Mouse (Mus musculus) intestine, embryonic 15.5 days (tissue): ENCODE measurements around the gene Ptgdr2. TPM values are rescaled to one million over a fixed set of nuclear protein-coding genes. Genes with fewer than 3 reads are reported as not detected.

ENCODE experiments used
- ATAC-seq: fragments of 200-750 bp; cut with Nextera tagmentation; 2 replicates; pipeline ENCODE4 v1.8.0; 2017; ENCODE audit warnings: moderate TSS enrichment, moderate library complexity
- H3K27ac ChIP-seq: fragments of 300-500 bp; sonication (generic); 2 replicates; pipeline ENCODE4 v1.5.1; 2015; ENCODE audit warnings: mild to moderate bottlenecking, inconsistent platforms
- H3K27me3 ChIP-seq: fragments of 300-500 bp; sonication (generic); replicated peaks from 2 replicates; pipeline ENCODE4 v1.6.1; 2015; ENCODE audit warnings: inconsistent platforms
- H3K36me3 ChIP-seq: fragments of 300-500 bp; sonication (generic); 2 replicates; pipeline ENCODE4 v1.6.1; 2015; ENCODE audit warnings: inconsistent platforms
- H3K4me1 ChIP-seq: fragments of 300-500 bp; sonication (generic); replicated peaks from 2 replicates; pipeline ENCODE4 v1.6.1; 2015; ENCODE audit warnings: inconsistent platforms
- H3K4me2 ChIP-seq: fragments of 300-500 bp; sonication (generic); replicated peaks from 2 replicates; pipeline ENCODE4 v1.6.1; 2015; ENCODE audit warnings: mild to moderate bottlenecking, inconsistent platforms
- H3K4me3 ChIP-seq: fragments of 300-500 bp; sonication (generic); replicated peaks from 2 replicates; pipeline ENCODE4 v1.5.1; 2015; ENCODE audit warnings: inconsistent platforms
- H3K9ac ChIP-seq: fragments of 300-500 bp; sonication (generic); 2 replicates; pipeline ENCODE4 v1.6.1; 2015; ENCODE audit warnings: inconsistent platforms
- H3K9me3 ChIP-seq: fragments of 300-500 bp; sonication (generic); 2 replicates; pipeline ENCODE4 v1.6.1; 2016; ENCODE audit warnings: inconsistent platforms
- WGBS: fragments of 180-500 bp; shearing (Covaris S2); methylation state at CpG from one replicate; pipeline ENCODE4 v1.1.7; 2015; 5-methylcytosine and 5-hydroxymethylcytosine counted together
- polyA plus RNA-seq: library from polyadenylated mRNA; unstranded; fragments of >200 nt; fragmentation: Nextera tagmentation; extraction: Ambion mirVana; gene quantifications from 2 replicates; pipeline ENCODE4 v1.2.1, GENCODE M21; 2015

The Ptgdr2 gene
- 0.05 and 0.06 TPM in 2 replicates for polyA plus RNA-seq

DNA sequence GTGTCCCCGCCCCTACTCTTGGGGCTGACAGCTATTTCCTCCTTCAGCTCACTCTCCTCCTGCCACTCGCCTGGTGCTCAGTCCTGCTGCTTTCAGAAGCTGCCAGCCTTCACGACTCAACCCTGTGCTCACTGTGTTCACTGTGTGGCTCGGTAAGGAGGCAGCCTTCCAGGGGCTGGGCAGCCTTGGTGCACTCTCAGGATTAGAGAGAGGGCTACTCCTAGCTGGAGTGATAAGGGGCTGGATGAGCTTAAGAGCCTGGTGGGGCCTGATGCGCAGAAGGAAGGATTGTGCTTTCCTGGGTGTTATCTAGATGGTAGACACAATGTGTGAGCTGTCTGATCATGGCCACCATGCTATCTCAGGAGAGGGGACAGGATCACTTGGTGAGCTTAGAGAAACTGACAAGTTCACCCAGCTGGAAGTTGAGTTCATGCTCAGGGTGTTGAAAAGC, at the start of gene Ptgdr2:
Ptgdr2 (plus strand) TSS at position 51 of the 454 bp plus-strand sequence.
- no peak within 1 kb of the TSS for H3K27ac ChIP-seq
- peaks cover 17% of the 10 kb centered on the region for H3K4me1 ChIP-seq
- H3K4me2 ChIP-seq: no peak within 1 kb of the TSS
- no peaks in the 10 kb centered on the region for H3K27me3 ChIP-seq
- 43% methylated on average over 5 of the region's 5 CpGs for WGBS
- no peaks in the 10 kb centered on the region for H3K9me3 ChIP-seq
- H3K9ac ChIP-seq: no peak within 1 kb of the TSS
- no peak within 1 kb of the TSS for H3K4me3 ChIP-seq
- no peak for ATAC-seq
- H3K36me3 ChIP-seq: 0 out of 2 replicates have a peak, but pooled peaks cover 3% of the 10 kb centered on the region

DNA sequence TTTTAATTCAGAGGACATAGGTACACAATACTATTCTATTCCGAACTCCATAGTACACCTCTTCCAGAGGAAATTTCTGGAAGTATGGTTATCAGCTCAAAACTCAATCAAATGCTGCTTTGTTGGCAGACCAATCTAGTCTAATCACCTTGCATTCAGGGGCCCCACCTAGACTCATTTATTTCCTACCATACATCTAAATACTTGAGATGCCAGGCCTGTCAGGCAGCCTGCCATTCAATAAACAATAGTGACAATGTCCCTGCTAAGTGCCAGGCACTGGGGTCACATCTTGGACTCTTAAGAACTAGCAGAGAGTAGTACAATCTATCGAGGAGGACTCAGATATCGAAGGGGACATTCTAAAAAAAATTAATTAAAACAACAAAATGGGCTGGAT, 44.8 kb upstream of the Ptgdr2 start:
- H3K4me3 ChIP-seq: no peak overlapping the region
- no peak overlapping the region for H3K9ac ChIP-seq
- no peak for ATAC-seq
- H3K9me3 ChIP-seq: no peaks in the 10 kb centered on the region
- H3K36me3 ChIP-seq: no peaks in the 10 kb centered on the region
- peaks cover 7% of the 10 kb centered on the region; the same call in 1 of the 2 replicates for H3K4me1 ChIP-seq
- H3K27me3 ChIP-seq: no peaks in the 10 kb centered on the region
- no peak overlapping the region for H3K27ac ChIP-seq
- no peak overlapping the region for H3K4me2 ChIP-seq
- 81% methylated on average over 3 of the region's 3 CpGs for WGBS

DNA sequence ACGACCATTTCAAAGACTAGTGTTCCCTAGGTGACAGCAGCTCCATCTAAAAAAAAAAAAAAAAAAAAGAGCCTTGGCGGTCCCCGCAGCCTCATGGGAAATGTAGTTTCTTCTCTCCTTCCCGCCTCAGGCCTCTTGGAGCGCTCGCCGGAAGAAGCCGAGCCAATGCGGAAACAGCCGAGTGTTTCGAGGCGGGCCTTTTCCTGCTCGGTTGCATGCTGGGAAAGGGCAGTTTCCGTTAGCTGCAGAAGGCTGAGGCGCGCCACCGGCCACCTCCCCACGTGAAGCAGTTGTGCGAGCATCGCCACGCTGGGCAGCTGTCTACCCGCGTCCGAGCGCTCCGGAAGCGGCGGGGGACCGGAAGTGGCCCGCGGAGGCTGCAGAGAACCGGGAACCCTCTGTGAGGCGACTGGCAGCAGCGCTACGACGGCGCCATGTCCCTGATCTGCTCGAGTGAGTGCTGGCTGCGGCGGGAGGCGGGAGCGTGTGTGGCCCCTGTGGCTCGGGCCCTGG, 41.9 kb upstream of the Ptgdr2 start, which contains the start of gene Prpf19:
Prpf19 (plus strand) TSS at position 216 of the 513 bp plus-strand sequence.
- Histone ChIP-seq H3K27ac (peak within 1 kb of the TSS; percentile 92), H3K4me1 (peaks cover 7% of the 10 kb centered on the region; the same call in 1 of the 2 replicates), H3K36me3 (peaks cover 12% of the 10 kb centered on the region; the same call in 1 of the 2 replicates), H3K27me3 (no peaks in the 10 kb centered on the region), H3K9me3 (no peaks in the 10 kb centered on the region), H3K4me2 (peak within 1 kb of the TSS; percentile 65), H3K9ac (peak within 1 kb of the TSS; percentile 73), H3K4me3 (peak within 1 kb of the TSS; percentile 78)
- peak; percentile 97 for ATAC-seq
- whole genome bisulfite sequencing: 0% methylated on average over 43 of the region's 43 CpGs

DNA sequence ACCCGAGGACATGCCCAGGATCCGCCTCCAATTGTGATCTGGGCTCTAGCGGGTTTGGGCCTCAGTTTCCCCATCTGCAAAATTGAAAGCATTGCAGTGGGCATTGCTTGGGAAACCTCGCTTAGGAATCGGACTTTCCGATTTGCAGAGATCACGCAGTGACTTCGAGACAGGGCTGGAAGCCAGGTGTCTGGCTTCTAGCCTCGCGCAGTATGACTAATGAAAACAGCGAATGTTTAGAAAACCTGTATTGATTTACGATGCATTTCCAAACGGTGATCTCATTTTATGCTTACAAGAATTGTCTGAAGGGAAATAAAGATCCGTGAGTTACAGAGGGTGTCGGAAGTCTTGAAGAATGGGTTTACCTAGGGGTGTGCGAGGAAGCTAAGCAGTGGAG, 41.3 kb upstream of the Ptgdr2 start:
- no peaks in the 10 kb centered on the region for H3K9me3 ChIP-seq
- H3K9ac ChIP-seq: peak overlapping the region; percentile 73
- peak overlapping the region; percentile 78 for H3K4me3 ChIP-seq
- peaks cover 7% of the 10 kb centered on the region; the same call in 1 of the 2 replicates for H3K4me1 ChIP-seq
- ATAC-seq: peak; percentile 2; the same call in 1 of the 2 replicates
- H3K4me2 ChIP-seq: peak overlapping the region; percentile 65
- WGBS: under 1% methylated on average over 16 of the region's 16 CpGs
- H3K27ac ChIP-seq: peak overlapping the region; percentile 92
- H3K36me3 ChIP-seq: peaks cover 19% of the 10 kb centered on the region
- no peaks in the 10 kb centered on the region for H3K27me3 ChIP-seq

DNA sequence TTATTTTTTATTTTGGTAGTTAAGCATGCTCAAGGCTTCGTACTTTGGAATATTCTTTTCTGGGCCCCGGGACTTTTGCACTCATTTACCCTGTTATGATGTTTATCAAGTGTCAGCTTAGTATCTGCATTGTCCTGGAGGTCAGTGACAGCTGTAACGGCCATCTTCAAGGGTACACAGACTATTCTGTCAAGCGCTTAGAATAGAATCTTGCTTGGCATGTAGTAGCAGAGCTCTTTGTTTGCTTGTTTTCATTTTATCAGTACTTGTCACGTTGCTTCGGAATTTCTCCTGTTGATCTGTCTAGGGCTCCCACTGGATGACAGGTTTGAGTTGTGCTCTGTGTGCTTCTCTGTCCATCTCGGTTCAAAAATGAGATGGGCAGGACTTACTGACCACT, 40.1 kb upstream of the Ptgdr2 start:
- Histone ChIP-seq H3K4me3 (peak overlapping the region; percentile 78; the same call in 1 of the 2 replicates), H3K36me3 (peaks cover 27% of the 10 kb centered on the region), H3K27ac (no peak overlapping the region), H3K9me3 (no peaks in the 10 kb centered on the region), H3K4me2 (peak overlapping the region; percentile 65), H3K9ac (peak overlapping the region; percentile 73; the same call in 1 of the 2 replicates), H3K4me1 (peaks cover 7% of the 10 kb centered on the region; the same call in 1 of the 2 replicates), H3K27me3 (no peaks in the 10 kb centered on the region)
- WGBS: 64% methylated on average over 7 of the region's 7 CpGs
- no peak for ATAC-seq

DNA sequence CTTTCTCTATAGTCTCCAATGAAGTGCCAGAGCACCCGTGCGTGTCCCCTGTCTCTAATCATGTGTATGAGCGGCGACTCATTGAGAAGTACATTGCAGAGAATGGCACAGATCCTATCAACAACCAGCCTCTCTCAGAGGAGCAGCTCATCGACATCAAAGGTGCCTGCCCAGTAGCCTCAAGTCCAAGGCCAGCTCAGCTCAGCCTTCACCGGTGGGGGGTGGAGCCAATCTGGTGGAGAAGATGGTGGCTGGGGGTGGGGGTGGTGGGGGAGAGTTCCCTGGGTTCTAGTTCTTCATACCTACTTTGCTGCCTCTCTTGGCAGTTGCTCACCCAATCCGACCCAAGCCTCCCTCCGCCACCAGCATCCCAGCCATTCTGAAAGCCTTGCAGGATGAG, 39.5 kb upstream of the Ptgdr2 start:
- Histone ChIP-seq H3K4me3 (no peak overlapping the region), H3K9ac (no peak overlapping the region), H3K27ac (no peak overlapping the region), H3K9me3 (no peaks in the 10 kb centered on the region), H3K4me1 (peaks cover 7% of the 10 kb centered on the region; the same call in 1 of the 2 replicates), H3K36me3 (peaks cover 33% of the 10 kb centered on the region), H3K4me2 (0 out of 2 replicates have a peak overlapping the region, but pooled peaks have one; percentile 65), H3K27me3 (no peaks in the 10 kb centered on the region)
- WGBS: 75% methylated on average over 8 of the region's 8 CpGs
- no peak for ATAC-seq

DNA sequence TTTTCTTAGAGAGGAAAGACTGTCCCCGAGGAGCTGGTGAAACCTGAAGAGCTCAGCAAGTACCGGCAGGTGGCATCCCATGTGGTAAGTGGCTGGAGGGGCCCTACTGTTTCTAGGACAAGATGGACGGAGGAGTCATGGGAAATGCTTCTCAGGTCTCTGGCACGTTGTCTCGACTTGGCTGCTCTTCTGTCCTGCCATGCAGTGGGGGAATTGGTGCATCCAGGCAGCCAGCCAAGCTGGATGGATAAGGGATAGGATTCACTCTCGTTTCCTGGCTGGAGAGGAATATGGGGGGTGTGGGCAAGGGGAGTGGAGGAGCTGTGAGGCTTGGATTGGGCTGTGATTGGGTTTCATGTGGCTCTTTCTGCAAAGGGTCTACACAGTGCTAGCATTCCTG, 36.6 kb upstream of the Ptgdr2 start:
- Histone ChIP-seq H3K9ac (no peak overlapping the region), H3K27me3 (no peaks in the 10 kb centered on the region), H3K4me3 (no peak overlapping the region), H3K9me3 (no peaks in the 10 kb centered on the region), H3K4me1 (peaks cover 15% of the 10 kb centered on the region; the same call in 1 of the 2 replicates), H3K4me2 (no peak overlapping the region), H3K36me3 (peaks cover 55% of the 10 kb centered on the region), H3K27ac (no peak overlapping the region)
- ATAC-seq: no peak
- 77% methylated on average over 6 of the region's 6 CpGs for WGBS

DNA sequence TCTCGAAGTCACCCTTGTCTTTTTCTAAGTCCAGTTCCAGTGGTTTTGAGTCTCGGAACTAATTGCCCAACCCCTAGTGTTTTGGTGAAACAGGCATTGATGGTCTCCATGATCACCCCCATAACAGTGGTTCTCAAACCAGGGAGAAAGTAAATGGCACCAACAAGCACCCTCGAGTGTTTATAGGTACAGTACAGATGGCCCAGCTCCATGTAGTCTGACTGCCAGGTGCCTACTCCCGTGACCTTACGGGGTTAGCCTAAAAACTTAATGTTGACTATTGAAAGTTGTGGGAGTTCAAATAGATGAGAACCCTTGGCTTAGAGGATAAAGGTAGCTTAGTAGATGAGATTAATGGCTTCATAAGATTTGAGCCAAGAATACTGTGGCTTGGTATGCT, 35.9 kb upstream of the Ptgdr2 start:
- ATAC-seq: no peak
- no peak overlapping the region for H3K27ac ChIP-seq
- H3K4me2 ChIP-seq: no peak overlapping the region
- 94% methylated on average over 5 of the region's 5 CpGs for WGBS
- peaks cover 59% of the 10 kb centered on the region for H3K36me3 ChIP-seq
- H3K4me3 ChIP-seq: no peak overlapping the region
- H3K9me3 ChIP-seq: no peaks in the 10 kb centered on the region
- H3K4me1 ChIP-seq: peaks cover 20% of the 10 kb centered on the region
- no peak overlapping the region for H3K9ac ChIP-seq
- H3K27me3 ChIP-seq: no peaks in the 10 kb centered on the region

DNA sequence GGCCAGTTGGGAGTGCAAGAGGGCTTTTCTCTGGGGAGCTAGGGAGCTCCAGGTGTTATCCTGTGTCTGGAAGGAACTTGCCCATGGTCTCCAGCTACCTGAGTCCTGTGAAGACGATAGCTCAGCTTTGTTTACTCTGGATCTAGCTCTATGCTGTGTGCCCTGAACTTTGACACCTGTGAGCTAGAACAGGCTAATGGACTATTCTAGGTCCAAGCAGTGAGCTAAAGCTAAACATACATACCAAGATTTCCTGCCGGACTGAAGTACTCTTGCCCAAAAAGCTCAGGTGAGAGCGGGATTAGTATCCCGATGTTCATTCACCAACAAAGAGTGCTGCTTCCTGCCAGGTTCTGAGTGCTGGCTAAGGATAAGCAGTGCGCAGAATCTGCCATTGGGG, 32.4 kb upstream of the Ptgdr2 start:
- H3K27ac ChIP-seq: peak overlapping the region; percentile 90
- peaks cover 22% of the 10 kb centered on the region for H3K4me1 ChIP-seq
- H3K9ac ChIP-seq: no peak overlapping the region
- ATAC-seq: no peak
- H3K36me3 ChIP-seq: peaks cover 53% of the 10 kb centered on the region
- H3K27me3 ChIP-seq: no peaks in the 10 kb centered on the region
- no peak overlapping the region for H3K4me2 ChIP-seq
- no peak overlapping the region for H3K4me3 ChIP-seq
- no peaks in the 10 kb centered on the region for H3K9me3 ChIP-seq
- 56% methylated on average over 5 of the region's 5 CpGs for WGBS

DNA sequence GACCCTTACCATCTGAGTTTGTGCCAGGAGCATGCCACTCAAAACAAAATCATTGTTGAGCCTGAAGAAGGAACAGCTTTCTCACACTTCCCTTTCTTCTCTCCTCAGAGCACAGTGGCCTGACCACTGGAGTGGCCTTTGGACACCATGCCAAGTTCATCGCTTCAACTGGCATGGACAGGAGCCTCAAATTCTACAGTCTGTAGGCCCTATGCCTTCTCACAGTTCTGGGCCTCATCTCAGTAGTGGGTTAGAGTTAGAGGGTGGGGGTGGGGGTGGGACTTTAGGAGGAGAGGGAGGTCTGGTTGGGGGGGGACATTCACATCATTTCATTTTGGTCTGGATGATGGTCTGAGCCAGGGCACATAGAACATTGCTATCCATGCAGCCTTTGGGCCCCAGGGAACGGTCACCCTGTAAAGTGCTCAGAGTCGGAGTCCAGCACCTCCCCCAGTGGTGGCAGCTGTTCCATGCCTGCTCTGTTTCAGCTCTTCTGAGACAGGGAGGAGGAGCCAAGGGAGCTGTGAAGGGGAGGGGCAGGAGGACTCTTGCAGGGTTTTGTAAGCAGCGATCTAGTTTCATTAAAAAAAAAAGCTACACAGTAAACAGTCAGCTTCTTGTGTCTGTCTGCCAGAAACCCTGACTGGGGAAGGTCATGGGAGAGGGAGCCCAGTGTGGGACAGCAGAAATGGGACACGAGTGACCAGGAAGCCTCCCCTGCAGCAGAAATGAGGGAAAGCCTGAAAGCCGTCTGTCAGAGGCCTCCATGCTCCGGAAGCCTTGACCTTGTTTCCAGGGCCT, 31.8 kb upstream of the Ptgdr2 start:
- H3K4me1 ChIP-seq: peaks cover 24% of the 10 kb centered on the region
- H3K27me3 ChIP-seq: no peaks in the 10 kb centered on the region
- H3K4me2 ChIP-seq: peak overlapping the region; percentile 33
- 32% methylated on average over 7 of the region's 7 CpGs for WGBS
- H3K4me3 ChIP-seq: no peak overlapping the region
- peak overlapping the region; percentile 90 for H3K27ac ChIP-seq
- no peaks in the 10 kb centered on the region for H3K9me3 ChIP-seq
- H3K9ac ChIP-seq: 0 out of 2 replicates have a peak overlapping the region, but pooled peaks have one; percentile 20
- H3K36me3 ChIP-seq: peaks cover 49% of the 10 kb centered on the region
- peak; percentile 87 for ATAC-seq

DNA sequence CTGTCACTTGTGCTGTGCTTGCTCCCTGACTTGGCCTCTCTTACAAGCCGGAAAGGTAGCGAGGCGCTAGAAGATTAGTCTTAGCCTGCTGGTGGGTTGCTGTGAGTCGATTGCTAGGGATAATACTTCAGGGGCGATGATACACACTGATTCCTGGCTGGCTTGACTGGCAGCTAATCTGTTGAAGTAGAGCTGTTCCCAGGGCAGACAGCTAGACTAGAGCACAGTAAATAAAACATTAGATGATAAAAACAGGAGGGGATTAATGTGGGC, 31.3 kb upstream of the Ptgdr2 start:
- Histone ChIP-seq H3K36me3 (peaks cover 44% of the 10 kb centered on the region), H3K27me3 (no peaks in the 10 kb centered on the region), H3K4me1 (peaks cover 24% of the 10 kb centered on the region), H3K9ac (0 out of 2 replicates have a peak overlapping the region, but pooled peaks have one; percentile 20), H3K27ac (peak overlapping the region; percentile 90), H3K4me3 (no peak overlapping the region), H3K9me3 (no peaks in the 10 kb centered on the region), H3K4me2 (peak overlapping the region; percentile 33)
- no peak for ATAC-seq
- WGBS: 47% methylated on average over 5 of the region's 5 CpGs

DNA sequence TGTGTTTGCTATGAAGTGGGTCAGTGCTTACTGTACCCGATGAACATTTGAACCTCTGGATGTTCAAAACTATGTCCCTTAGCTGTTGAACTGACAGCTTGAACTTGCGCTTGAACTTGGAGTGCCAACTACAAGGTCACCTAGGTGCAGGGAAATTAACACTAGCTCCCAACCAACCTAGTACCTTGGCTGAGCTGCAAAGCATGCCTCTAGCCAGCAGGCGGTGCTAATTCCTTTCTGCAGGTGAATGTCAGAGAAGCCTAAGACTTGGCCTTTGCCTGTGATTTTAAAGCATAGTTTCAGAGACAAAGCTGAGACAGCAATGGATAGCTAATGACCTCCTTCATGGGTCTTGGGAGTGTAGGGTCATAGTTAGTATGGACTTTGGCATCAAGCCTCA, 29.1 kb upstream of the Ptgdr2 start:
- ATAC-seq: 0 out of 2 replicates have a peak, but pooled peaks have one; percentile 19
- H3K27me3 ChIP-seq: no peaks in the 10 kb centered on the region
- no peak overlapping the region for H3K9ac ChIP-seq
- no peaks in the 10 kb centered on the region for H3K9me3 ChIP-seq
- 57% methylated on average over 3 of the region's 3 CpGs for WGBS
- H3K4me1 ChIP-seq: peaks cover 26% of the 10 kb centered on the region
- peaks cover 25% of the 10 kb centered on the region for H3K36me3 ChIP-seq
- peak overlapping the region; percentile 81; the same call in 1 of the 2 replicates for H3K27ac ChIP-seq
- H3K4me3 ChIP-seq: no peak overlapping the region
- no peak overlapping the region for H3K4me2 ChIP-seq
